Mouse (Mus musculus) G1E (cell line): ENCODE results near the gene Isl1.

Experiments
- CTCF ChIP-seq: IDR thresholded peaks from 2 replicates; pipeline ENCODE4 v1.5.1; 2012; ENCODE audit warnings: low read depth, low read length, inconsistent platforms, mixed read lengths
- GATA1 ChIP-seq: IDR thresholded peaks from 2 replicates; pipeline ENCODE4 v1.6.1; 2012; ENCODE audit warnings: borderline replicate concordance, low read length, inconsistent platforms, mixed read lengths
- GATA2 ChIP-seq: IDR thresholded peaks from 2 replicates; pipeline ENCODE4 v1.6.1; 2012; ENCODE audit warnings: low read depth, low read length, inconsistent platforms, borderline replicate concordance
- POLR2AphosphoS5 ChIP-seq: IDR thresholded peaks from 2 replicates; pipeline ENCODE4 v1.6.1; 2012; ENCODE audit warnings: low read depth, low read length, inconsistent platforms; ENCODE audit not compliant: insufficient replicate concordance
- TAL1 ChIP-seq: conservative IDR thresholded peaks from 2 replicates; pipeline ENCODE4 v1.6.1; 2012; ENCODE audit warnings: low read depth, low read length, inconsistent platforms, mixed read lengths

GRCm38 (mm10) chr13:116294151-116294461, 15.4 kb downstream of the Isl1 start:
- TF ChIP-seq GATA1 = no peak
- no peak for TF ChIP-seq CTCF
- TF ChIP-seq TAL1 = no peak
- TF ChIP-seq POLR2AphosphoS5 = no peak
- TF ChIP-seq GATA2 = no peak
